Mouse (Mus musculus): ENCODE measurements at regions not wholly inside any gene's neighbourhood (a gene's known extent, or its start where the extent isn't known, plus 50 kb on each side); places are given as distances from the start of the nearest gene placed in this dataset.

DNA sequence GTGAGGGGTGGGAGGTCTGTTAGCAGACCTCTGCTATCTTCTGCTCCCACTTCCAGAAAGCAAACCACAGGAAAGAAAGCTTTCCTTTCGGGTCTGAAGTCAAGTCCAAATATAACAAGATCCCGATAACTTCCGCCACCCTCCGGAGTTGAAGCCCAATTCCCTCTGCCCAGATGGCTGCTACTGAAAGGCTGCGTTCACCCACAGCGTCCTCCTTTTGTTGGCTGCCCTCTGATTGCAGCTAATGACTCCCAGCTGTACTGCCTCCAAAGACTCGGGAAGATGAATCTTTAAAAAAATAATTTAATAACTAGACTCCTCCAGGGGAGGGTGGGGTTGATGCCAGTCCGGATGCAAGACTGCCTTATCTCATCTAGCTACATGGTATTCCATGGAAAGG, 197.1 kb downstream of the Rnf144b start:
- TF ChIP-seq CTCF (IDR thresholded peaks at IDR 0.05; ENCODE audit: control insufficient read depth, insufficient read depth, insufficient read length) = no peak
- no peak for TF ChIP-seq MYOG (IDR thresholded peaks at IDR 0.05; ENCODE audit: control insufficient read depth, extremely low read depth, insufficient read length)
- no peak for TF ChIP-seq MYOD1 (IDR thresholded peaks at IDR 0.05; ENCODE audit: control insufficient read depth, insufficient read length, low read depth)
- TF ChIP-seq MAX (IDR thresholded peaks at IDR 0.05) = no peak
- no peak for TF ChIP-seq CEBPB (IDR thresholded peaks at IDR 0.05; ENCODE audit: low read depth)
- no peak for TF ChIP-seq USF1 (IDR thresholded peaks at IDR 0.05; ENCODE audit: low read depth)

Measured in C2C12 (cell line).